Mouse (Mus musculus) myocyte (in vitro differentiated cells): ENCODE results near the gene Inca1. TPM values are rescaled to one million over a fixed set of nuclear protein-coding genes. Genes with fewer than 3 reads are reported as not detected.

Experiments used
- H3K27me3 ChIP-seq: one replicate; pipeline ENCODE4 v1.6.1; 2011; ENCODE audit not compliant: control insufficient read depth, insufficient read depth, insufficient read length
- H3K36me3 ChIP-seq: one replicate; pipeline ENCODE4 v1.6.1; 2011; ENCODE audit not compliant: control insufficient read depth, insufficient read depth
- H3K4me2 ChIP-seq: one replicate; pipeline ENCODE4 v1.6.1; 2011; ENCODE audit warnings: low read depth, control low read depth
- H3K4me3 ChIP-seq: one replicate; pipeline ENCODE4 v1.5.1; 2011; ENCODE audit warnings: mild to moderate bottlenecking, control low read depth, moderate library complexity
- H3K79me2 ChIP-seq: one replicate; pipeline ENCODE4 v1.6.1; 2011; ENCODE audit not compliant: control insufficient read depth, insufficient read depth
- H3ac ChIP-seq: one replicate; pipeline ENCODE4 v1.6.1; 2011; ENCODE audit not compliant: control insufficient read depth, insufficient read length
- CEBPB ChIP-seq: IDR thresholded peaks from 2 replicates; pipeline ENCODE4 v1.6.1; 2011; ENCODE audit warnings: mild to moderate bottlenecking, moderate library complexity; ENCODE audit not compliant: poor library complexity, insufficient read depth, severe bottlenecking
- E2F4 ChIP-seq: IDR thresholded peaks from one replicate; pipeline ENCODE4 v1.6.1; 2011; ENCODE audit warnings: mild to moderate bottlenecking, control low read depth, moderate library complexity; ENCODE audit not compliant: insufficient read depth
- MAX ChIP-seq: IDR thresholded peaks from one replicate; pipeline ENCODE4 v1.6.1; 2011; ENCODE audit warnings: low read depth, mild to moderate bottlenecking, control low read depth
- MYOD1 ChIP-seq, 3 experiments: IDR thresholded peaks; one replicate each; pipeline ENCODE4 v1.6.1; 2011; ENCODE audit warnings: control low read depth in 2 of 3, low read depth in 2 of 3, mild to moderate bottlenecking in 2 of 3, moderate library complexity in 1 of 3; ENCODE audit not compliant: insufficient read length in 2 of 3, control insufficient read depth in 1 of 3
- MYOG ChIP-seq, 3 experiments: IDR thresholded peaks; one replicate each; pipeline ENCODE4 v1.6.1; 2011; ENCODE audit warnings: control low read depth in 2 of 3, low read depth in 2 of 3, mild to moderate bottlenecking in 2 of 3; ENCODE audit not compliant: insufficient read length in 2 of 3, control insufficient read depth in 1 of 3, insufficient read depth in 1 of 3
- POLR2A ChIP-seq: IDR thresholded peaks from one replicate; pipeline ENCODE4 v1.6.1; 2011; ENCODE audit warnings: low read depth, mild to moderate bottlenecking, control low read depth, moderate library complexity; ENCODE audit not compliant: insufficient read length
- POLR2AphosphoS2 ChIP-seq: IDR thresholded peaks from one replicate; pipeline ENCODE4 v1.6.1; 2011; ENCODE audit warnings: low read depth, control low read depth; ENCODE audit not compliant: insufficient read length
- REST ChIP-seq: IDR thresholded peaks from one replicate; pipeline ENCODE4 v1.6.1; 2011; ENCODE audit warnings: mild to moderate bottlenecking, control low read depth, moderate library complexity; ENCODE audit not compliant: insufficient read depth, insufficient read length
- SRF ChIP-seq: IDR thresholded peaks from one replicate; pipeline ENCODE4 v1.6.1; 2011; ENCODE audit warnings: low read depth; ENCODE audit not compliant: control insufficient read depth, insufficient read length
- TCF12 ChIP-seq: IDR thresholded peaks from one replicate; pipeline ENCODE4 v1.6.1; 2011; ENCODE audit warnings: mild to moderate bottlenecking, control low read depth; ENCODE audit not compliant: poor library complexity, insufficient read depth, severe bottlenecking
- TCF3 ChIP-seq: IDR thresholded peaks from one replicate; pipeline ENCODE4 v1.6.1; 2011; ENCODE audit warnings: low read depth, control low read depth; ENCODE audit not compliant: insufficient read length
- USF1 ChIP-seq: IDR thresholded peaks from one replicate; pipeline ENCODE4 v1.6.1; 2011; ENCODE audit warnings: low read depth, mild to moderate bottlenecking, control low read depth, moderate library complexity
- polyA plus RNA-seq: library from polyadenylated mRNA; unstranded; fragments of >200 nt; fragmentation: generic; extraction: Trizol; gene quantifications from one replicate; pipeline ENCODE4 v1.2.1, GENCODE M21; 2012; ENCODE audit warnings: missing spikeins

The Inca1 gene
- polyA plus RNA-seq, 1 experiment = 1.1 TPM

DNA sequence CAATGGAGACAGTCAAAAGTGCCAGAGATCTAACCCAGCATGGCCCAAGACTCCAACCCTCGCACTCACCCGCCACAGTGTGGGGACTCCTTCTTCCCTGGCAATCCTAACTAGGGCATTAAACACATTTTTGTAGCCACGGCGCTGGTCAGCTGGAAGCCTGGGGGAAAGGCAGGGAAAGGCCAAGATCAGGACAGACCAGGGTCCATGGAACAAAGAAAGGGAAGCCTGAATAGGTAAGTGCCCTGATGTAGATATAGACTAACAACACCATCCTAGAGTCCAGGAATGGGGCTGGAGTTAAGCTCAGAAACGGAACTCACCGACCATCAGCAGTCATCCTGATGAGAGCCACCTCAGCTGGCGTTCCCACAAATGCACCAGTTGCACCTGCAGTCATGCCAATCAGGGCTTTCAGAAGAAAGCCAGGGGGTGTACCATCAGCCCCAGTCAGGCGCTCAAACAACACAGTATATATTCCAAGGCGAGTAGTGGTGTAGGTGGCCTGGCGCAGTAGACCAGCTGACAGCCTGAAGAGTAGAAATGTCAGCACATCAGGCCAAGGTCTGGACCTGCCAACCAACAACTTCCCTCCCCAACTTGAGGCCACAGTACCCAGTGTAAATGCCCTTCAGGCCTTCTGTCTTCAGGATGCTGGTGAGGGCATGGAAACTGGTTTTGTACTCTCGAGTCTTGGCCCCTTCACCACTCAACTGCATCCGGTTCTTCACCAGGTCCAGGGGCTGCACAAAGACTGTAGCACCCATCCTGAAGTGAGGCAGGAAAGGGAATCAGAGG lies 54.3 kb downstream of the Inca1 start:
- peaks cover 28% of the 10 kb centered on the region for H3K36me3 ChIP-seq

DNA sequence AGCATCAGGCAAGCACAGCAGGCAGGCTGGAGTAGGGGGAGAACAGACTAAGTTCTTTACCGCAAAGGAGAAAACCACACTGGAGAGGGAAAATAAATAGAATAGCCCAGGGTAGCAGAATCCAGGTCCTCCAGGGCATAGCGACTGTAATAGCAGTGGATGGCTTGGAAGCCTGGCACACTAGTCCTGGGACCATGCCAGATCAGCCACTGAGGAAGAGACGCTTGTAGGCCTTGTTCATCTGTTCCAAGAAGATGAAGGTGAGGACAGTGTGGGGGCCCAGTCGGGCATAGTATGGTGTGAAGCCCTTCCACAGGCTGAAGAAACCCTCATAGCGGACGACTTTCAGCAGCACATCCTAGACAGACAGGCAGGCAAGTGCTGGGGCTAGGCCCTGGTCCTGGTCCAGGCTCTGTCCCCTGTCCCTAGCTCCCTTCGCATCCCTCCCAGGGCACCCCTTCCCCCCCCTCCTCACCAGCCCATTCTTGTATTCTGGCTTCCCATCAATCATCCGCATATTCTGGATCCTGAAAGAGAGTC lies 55.3 kb downstream of the Inca1 start:
- peaks cover 15% of the 10 kb centered on the region for H3K79me2 ChIP-seq
- H3ac ChIP-seq = no peak overlapping the region
- no peak for TF ChIP-seq E2F4
- no peak for TF ChIP-seq SRF
- no peak for TF ChIP-seq POLR2AphosphoS2
- TF ChIP-seq POLR2A = no peak
- no peak for TF ChIP-seq USF1
- no peak for TF ChIP-seq MAX
- no peak for TF ChIP-seq MYOG (IDR thresholded peaks at IDR 0.05; ENCODE audit: control insufficient read depth in 1 of 3, insufficient read depth in 1 of 3, insufficient read length in 2 of 3, low read depth in 2 of 3)
- no peak for TF ChIP-seq TCF12
- no peak for TF ChIP-seq REST
- H3K27me3 ChIP-seq = no peaks in the 10 kb centered on the region
- peaks cover 18% of the 10 kb centered on the region for H3K36me3 ChIP-seq
- no peak overlapping the region for H3K4me3 ChIP-seq
- H3K4me2 ChIP-seq = no peak overlapping the region

More for the DNA sequence above, 54.3 kb downstream of the Inca1 start:
- no peaks in the 10 kb centered on the region for H3K27me3 ChIP-seq
- TF ChIP-seq REST = no peak
- no peak for TF ChIP-seq POLR2A
- TF ChIP-seq MAX = no peak
- no peak for TF ChIP-seq MYOD1 (IDR thresholded peaks at IDR 0.05; ENCODE audit: control insufficient read depth in 1 of 3, insufficient read length in 2 of 3, low read depth in 2 of 3)
- TF ChIP-seq CEBPB = no peak
- TF ChIP-seq USF1 = no peak
- H3K4me2 ChIP-seq = peak overlapping the region; percentile 91
- H3K79me2 ChIP-seq = peaks cover 26% of the 10 kb centered on the region
- peak overlapping the region; percentile 62 for H3ac ChIP-seq
- H3K4me3 ChIP-seq = peak overlapping the region; percentile 62

DNA sequence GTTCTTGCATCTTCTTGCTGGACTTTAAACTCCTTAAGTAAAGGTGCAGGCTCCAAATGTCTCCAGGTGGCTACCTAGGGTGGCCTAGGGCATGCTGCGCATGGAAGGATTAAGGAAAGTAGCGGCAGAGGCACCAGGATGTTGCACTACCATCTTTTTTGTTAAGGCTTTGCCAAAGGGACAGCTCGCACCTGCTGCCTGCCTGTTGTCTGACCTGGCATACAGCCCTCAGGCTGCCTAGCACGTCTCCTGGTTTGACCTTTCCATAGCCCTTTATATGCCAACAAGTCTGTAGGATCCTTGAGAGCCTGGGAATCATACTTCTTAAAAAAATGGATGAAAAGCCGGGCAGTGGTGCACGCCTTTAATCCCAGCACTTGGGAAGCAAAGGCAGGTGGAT lies 56.9 kb downstream of the Inca1 start:
- H3K4me2 ChIP-seq = no peak overlapping the region
- TF ChIP-seq TCF3 (no peak), MYOD1 (IDR thresholded peaks at IDR 0.05; ENCODE audit: control insufficient read depth in 1 of 3, insufficient read length in 2 of 3, low read depth in 2 of 3) (peak in 1 of 3 experiments; percentile 53), SRF (no peak)

DNA sequence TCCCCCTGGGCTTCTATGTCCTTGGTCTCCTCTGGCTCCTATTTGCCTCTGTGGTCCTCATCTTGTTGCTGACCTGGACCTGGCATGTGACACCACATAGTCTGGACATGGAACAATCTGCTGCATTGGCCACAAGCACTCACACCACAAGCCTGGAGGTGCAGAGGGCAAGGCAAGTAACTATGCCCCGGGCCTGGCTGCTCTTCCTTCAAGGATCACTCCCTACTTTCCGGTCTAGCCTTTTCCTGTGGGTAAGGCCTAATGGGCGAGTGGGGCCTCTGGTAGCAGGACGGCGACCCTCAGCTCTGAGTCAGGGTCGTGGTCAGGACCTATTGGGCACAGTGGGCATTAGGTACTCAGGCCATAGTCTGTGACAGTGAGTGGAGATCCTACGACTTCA lies 58.7 kb downstream of the Inca1 start:
- H3ac ChIP-seq = no peak overlapping the region
- H3K79me2 ChIP-seq = peaks cover 10% of the 10 kb centered on the region
- H3K36me3 ChIP-seq = peaks cover 9% of the 10 kb centered on the region
- H3K4me3 ChIP-seq = no peak overlapping the region
- no peaks in the 10 kb centered on the region for H3K27me3 ChIP-seq
- H3K4me2 ChIP-seq = no peak overlapping the region
- TF ChIP-seq TCF12 (no peak), POLR2AphosphoS2 (peak; percentile 50)

More for the DNA sequence above, 56.9 kb downstream of the Inca1 start:
- Histone ChIP-seq H3K36me3 (peaks cover 9% of the 10 kb centered on the region), H3ac (no peak overlapping the region), H3K27me3 (no peaks in the 10 kb centered on the region), H3K4me3 (no peak overlapping the region), H3K79me2 (peaks cover 15% of the 10 kb centered on the region)

GRCm38 (mm10) chr11:70639976-70640375 lies 60.0 kb downstream of the Inca1 start:
- Histone ChIP-seq H3K27me3 (no peaks in the 10 kb centered on the region), H3K36me3 (peaks cover 9% of the 10 kb centered on the region), H3ac (no peak overlapping the region), H3K4me2 (no peak overlapping the region), H3K79me2 (no peaks in the 10 kb centered on the region), H3K4me3 (no peak overlapping the region)
- TF ChIP-seq REST = no peak
- TF ChIP-seq POLR2AphosphoS2 = peak; percentile 43
- no peak for TF ChIP-seq MAX
- no peak for TF ChIP-seq SRF
- TF ChIP-seq TCF3 = no peak
- no peak for TF ChIP-seq MYOD1 (IDR thresholded peaks at IDR 0.05; ENCODE audit: control insufficient read depth in 1 of 3, insufficient read length in 2 of 3, low read depth in 2 of 3)
- no peak for TF ChIP-seq MYOG (IDR thresholded peaks at IDR 0.05; ENCODE audit: control insufficient read depth in 1 of 3, insufficient read depth in 1 of 3, insufficient read length in 2 of 3, low read depth in 2 of 3)
- no peak for TF ChIP-seq POLR2A
- TF ChIP-seq CEBPB = 0 out of 2 replicates have a peak, but pooled peaks have one; percentile 36
- no peak for TF ChIP-seq TCF12
